Mouse (Mus musculus) frontal cortex, postnatal 14 days (tissue): ENCODE results near the gene Olfr1079.
"Not testable (repeated sequence)": the region's sequence is repeated elsewhere in the genome, so short reads cannot be mapped to it uniquely, and the experiment has no call there.

Experiments used
- DNase-seq, 2 experiments: peaks; one replicate each; pipeline ENCODE4 v3.0.0; 2022; ENCODE audit warnings: low spot score in 2 of 2

The Olfr1079 gene

GRCm38 (mm10) chr2:86542380-86542779 is at the start of gene Olfr1079:
Olfr1079 (minus strand) TSS chr2:86542480.
- no peak for DNase-seq

GRCm38 (mm10) chr2:86558135-86558534 is 15.9 kb upstream of the Olfr1079 start, which contains the start of gene Olfr1080:
Olfr1080 (minus strand) TSS chr2:86558235.
- DNase-seq = not testable (repeated sequence)

- DNase-seq = no peak
These were observed 11.3 kb downstream of the Olfr1079 start for GRCm38 (mm10) chr2:86530991-86531390.

GRCm38 (mm10) chr2:86508161-86508560 is 34.1 kb downstream of the Olfr1079 start, which contains the start of gene Olfr1076:
Olfr1076 (plus strand) TSS chr2:86508461.
- no peak for DNase-seq

- DNase-seq = no peak
These were observed 55.0 kb downstream of the Olfr1079 start, which contains the start of gene Olfr228 for GRCm38 (mm10) chr2:86487286-86487685. Olfr228 (minus strand) TSS chr2:86487386.
